Mouse (Mus musculus) MEL (cell line): ENCODE measurements at regions not wholly inside any gene's neighbourhood (a gene's known extent, or its start where the extent isn't known, plus 50 kb on each side); places are given as distances from the start of the nearest gene placed in this dataset.

Experiments
- DNase-seq: peaks from one replicate; pipeline ENCODE4 v3.0.0; 2011; ENCODE audit warnings: low read depth, low spot score
- H3K27ac ChIP-seq: 2 replicates; pipeline ENCODE4 v1.5.1; 2012; ENCODE audit warnings: low read depth, mild to moderate bottlenecking, control low read depth, low read length, moderate library complexity; ENCODE audit not compliant: control insufficient read depth
- H3K27me3 ChIP-seq, 2 experiments: fragments of 150-350 bp in 1 of 2; sonication (generic) in 1 of 2; 2 replicates each; pipeline ENCODE4 v1.6.1; 2012; ENCODE audit warnings: low read length in 2 of 2, mild to moderate bottlenecking in 2 of 2, improper control_type of control experiment in 1 of 2, moderate library complexity in 1 of 2; ENCODE audit not compliant: insufficient read depth in 2 of 2, control insufficient read depth in 1 of 2
- H3K36me3 ChIP-seq, 2 experiments: 2 replicates each; pipeline ENCODE4 v1.6.1; 2012 to 2014; ENCODE audit warnings: low read length in 2 of 2, improper control_type of control experiment in 1 of 2, inconsistent platforms in 1 of 2, mild to moderate bottlenecking in 1 of 2; ENCODE audit not compliant: insufficient read depth in 2 of 2, control insufficient read depth in 1 of 2
- H3K4me1 ChIP-seq, 2 experiments: fragments of 150-350 bp in 1 of 2; sonication (generic) in 1 of 2; 2 replicates each; pipeline ENCODE4 v1.6.1; 2012; ENCODE audit warnings: low read length in 2 of 2, improper control_type of control experiment in 1 of 2, mild to moderate bottlenecking in 1 of 2; ENCODE audit not compliant: insufficient read depth in 2 of 2, control insufficient read depth in 1 of 2
- H3K4me3 ChIP-seq, 2 experiments: fragments of 150-350 bp in 1 of 2; sonication (generic) in 1 of 2; 2 replicates each; pipeline ENCODE4 v1.5.1; 2012; ENCODE audit warnings: low read depth in 2 of 2, low read length in 2 of 2, mild to moderate bottlenecking in 2 of 2, moderate library complexity in 2 of 2, control low read depth in 1 of 2, improper control_type of control experiment in 1 of 2; ENCODE audit not compliant: control insufficient read depth in 1 of 2, insufficient read depth in 1 of 2
- H3K79me2 ChIP-seq: 2 replicates; pipeline ENCODE4 v1.6.1; 2012; ENCODE audit warnings: mild to moderate bottlenecking, low read length, moderate library complexity; ENCODE audit not compliant: control insufficient read depth, poor library complexity, insufficient read depth
- H3K9ac ChIP-seq: 2 replicates; pipeline ENCODE4 v1.6.1; 2012; ENCODE audit warnings: low read depth, mild to moderate bottlenecking, control low read depth, low read length, moderate library complexity; ENCODE audit not compliant: control insufficient read depth, poor library complexity, severe bottlenecking
- H3K9me3 ChIP-seq: fragments of 150-350 bp; sonication (generic); replicated peaks from 2 replicates; pipeline ENCODE4 v1.6.1; 2012; ENCODE audit warnings: mild to moderate bottlenecking, low read length, improper control_type of control experiment, moderate library complexity; ENCODE audit not compliant: insufficient read depth
- BHLHE40 ChIP-seq: IDR thresholded peaks from 2 replicates; pipeline ENCODE4 v1.6.1; 2012; ENCODE audit warnings: low read depth, mild to moderate bottlenecking, inconsistent platforms, low read length, improper control_type of control experiment, borderline replicate concordance
- CHD1 ChIP-seq: IDR thresholded peaks from 2 replicates; pipeline ENCODE4 v1.6.1; 2012; ENCODE audit warnings: low read depth, mild to moderate bottlenecking, inconsistent platforms, low read length, improper control_type of control experiment
- E2F4 ChIP-seq: IDR thresholded peaks from 2 replicates; pipeline ENCODE4 v1.6.1; 2011; ENCODE audit warnings: low read depth, low read length, improper control_type of control experiment, borderline replicate concordance
- ELF1 ChIP-seq: IDR thresholded peaks from 2 replicates; pipeline ENCODE4 v1.6.1; 2014; ENCODE audit warnings: low read depth, mild to moderate bottlenecking, inconsistent platforms, low read length, improper control_type of control experiment, moderate library complexity
- EP300 ChIP-seq, 2 experiments: IDR thresholded peaks; 2 replicates each; pipeline ENCODE4 v1.6.1; 2011; ENCODE audit warnings: improper control_type of control experiment in 2 of 2, low read length in 2 of 2, low read depth in 1 of 2, mild to moderate bottlenecking in 1 of 2
- JUND ChIP-seq: IDR thresholded peaks from 2 replicates; pipeline ENCODE4 v1.6.1; 2011; ENCODE audit warnings: low read depth, mild to moderate bottlenecking, improper control_type of control experiment, low read length
- KAT2A ChIP-seq: conservative IDR thresholded peaks from 2 replicates; pipeline ENCODE4 v1.6.1; 2012; ENCODE audit warnings: low read depth, low read length, improper control_type of control experiment, inconsistent platforms
- MAX ChIP-seq: IDR thresholded peaks from 2 replicates; pipeline ENCODE4 v1.6.1; 2011; ENCODE audit warnings: low read length, improper control_type of control experiment
- MEF2A ChIP-seq: IDR thresholded peaks from 2 replicates; pipeline ENCODE4 v1.6.1; 2014; ENCODE audit warnings: low read depth, mild to moderate bottlenecking, inconsistent platforms, low read length, improper control_type of control experiment; ENCODE audit not compliant: poor library complexity, insufficient replicate concordance, severe bottlenecking; ENCODE audit errors: extremely low read depth
- MXI1 ChIP-seq: IDR thresholded peaks from 2 replicates; pipeline ENCODE4 v1.6.1; 2011; ENCODE audit warnings: mild to moderate bottlenecking, low read depth, low read length, improper control_type of control experiment
- MYC ChIP-seq: IDR thresholded peaks from 2 replicates; pipeline ENCODE4 v1.6.1; 2011; ENCODE audit warnings: low read depth, mild to moderate bottlenecking, low read length, improper control_type of control experiment, moderate library complexity
- NRF1 ChIP-seq: IDR thresholded peaks from 2 replicates; pipeline ENCODE4 v1.6.1; 2014; ENCODE audit warnings: low read depth, mild to moderate bottlenecking, inconsistent platforms, low read length, improper control_type of control experiment, moderate library complexity; ENCODE audit not compliant: poor library complexity, insufficient read depth, severe bottlenecking
- POLR2A ChIP-seq, 2 experiments: IDR thresholded peaks; 2 replicates each; pipeline ENCODE4 v1.6.1; 2011 to 2012; ENCODE audit warnings: low read length in 2 of 2, mild to moderate bottlenecking in 2 of 2, control low read depth in 1 of 2, improper control_type of control experiment in 1 of 2, low read depth in 1 of 2, moderate library complexity in 1 of 2; ENCODE audit not compliant: control insufficient read depth in 1 of 2, insufficient read depth in 1 of 2, poor library complexity in 1 of 2
- POLR2AphosphoS2 ChIP-seq: IDR thresholded peaks from 2 replicates; pipeline ENCODE4 v1.6.1; 2011; ENCODE audit warnings: low read length, improper control_type of control experiment
- RAD21 ChIP-seq: IDR thresholded peaks from 2 replicates; pipeline ENCODE4 v1.6.1; 2011; ENCODE audit warnings: mild to moderate bottlenecking, low read depth, low read length, improper control_type of control experiment
- TCF12 ChIP-seq: IDR thresholded peaks from 2 replicates; pipeline ENCODE4 v1.6.1; 2014; ENCODE audit warnings: low read depth, mild to moderate bottlenecking, inconsistent platforms, low read length, improper control_type of control experiment, moderate library complexity
- USF1 ChIP-seq: IDR thresholded peaks from 2 replicates; pipeline ENCODE4 v1.6.1; 2014; ENCODE audit warnings: low read depth, mild to moderate bottlenecking, inconsistent platforms, low read length, improper control_type of control experiment, moderate library complexity

DNA sequence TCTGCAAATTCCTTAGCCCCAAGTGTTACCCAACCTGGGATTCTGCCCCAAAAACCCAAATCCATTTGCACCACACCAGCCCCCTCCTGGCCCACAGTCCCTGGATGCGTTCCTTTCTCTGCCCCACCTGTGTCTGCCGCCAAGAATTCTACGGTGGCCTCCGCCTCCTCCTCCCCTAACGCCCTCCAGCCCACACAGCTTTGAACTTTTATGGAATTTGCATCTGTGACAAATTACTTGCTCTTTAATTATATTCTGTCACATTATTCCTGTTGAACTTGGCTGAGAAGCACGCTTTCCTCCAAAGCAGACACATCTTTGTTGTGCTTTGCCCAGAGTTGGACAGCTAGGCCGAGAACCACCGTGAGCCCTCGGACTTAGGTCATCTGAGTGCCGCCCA is 131.8 kb upstream of the Cops8 start:
- DNase-seq: no peak
- H3K79me2 ChIP-seq: no peaks in the 10 kb centered on the region
- TF ChIP-seq KAT2A (no peak), MEF2A (no peak), USF1 (no peak), TCF12 (no peak), JUND (no peak)
- TF ChIP-seq, all 39 proteins: peak for 0
- Histone ChIP-seq H3K9me3 (no peaks in the 10 kb centered on the region), H3K36me3 (no peaks in the 10 kb centered on the region), H3K27me3 (no peaks in the 10 kb centered on the region), H3K4me3 (no peak overlapping the region), H3K9ac (no peak overlapping the region), H3K27ac (no peak overlapping the region), H3K4me1 (no peaks in the 10 kb centered on the region)

GRCm38 (mm10) chr1:90471806-90472205 is 131.0 kb upstream of the Cops8 start:
- DNase-seq: no peak
- Histone ChIP-seq H3K4me3 (no peak overlapping the region), H3K36me3 (no peaks in the 10 kb centered on the region), H3K9ac (no peak overlapping the region)
- TF ChIP-seq POLR2A (IDR thresholded peaks at IDR 0.05; ENCODE audit: control insufficient read depth in 1 of 2, insufficient read depth in 1 of 2, low read depth in 1 of 2, low read length in 2 of 2, poor library complexity in 1 of 2): no peak
- no peak for TF ChIP-seq BHLHE40
- no peak for TF ChIP-seq MYC
- no peak for TF ChIP-seq CHD1
- TF ChIP-seq POLR2AphosphoS2: no peak
- TF ChIP-seq MXI1: no peak
- TF ChIP-seq TCF12: no peak
- TF ChIP-seq, all 39 proteins: peak for 0
- no peaks in the 10 kb centered on the region for H3K27me3 ChIP-seq
- H3K9me3 ChIP-seq: no peaks in the 10 kb centered on the region
- H3K4me1 ChIP-seq: no peaks in the 10 kb centered on the region
- no peaks in the 10 kb centered on the region for H3K79me2 ChIP-seq
- no peak overlapping the region for H3K27ac ChIP-seq

DNA sequence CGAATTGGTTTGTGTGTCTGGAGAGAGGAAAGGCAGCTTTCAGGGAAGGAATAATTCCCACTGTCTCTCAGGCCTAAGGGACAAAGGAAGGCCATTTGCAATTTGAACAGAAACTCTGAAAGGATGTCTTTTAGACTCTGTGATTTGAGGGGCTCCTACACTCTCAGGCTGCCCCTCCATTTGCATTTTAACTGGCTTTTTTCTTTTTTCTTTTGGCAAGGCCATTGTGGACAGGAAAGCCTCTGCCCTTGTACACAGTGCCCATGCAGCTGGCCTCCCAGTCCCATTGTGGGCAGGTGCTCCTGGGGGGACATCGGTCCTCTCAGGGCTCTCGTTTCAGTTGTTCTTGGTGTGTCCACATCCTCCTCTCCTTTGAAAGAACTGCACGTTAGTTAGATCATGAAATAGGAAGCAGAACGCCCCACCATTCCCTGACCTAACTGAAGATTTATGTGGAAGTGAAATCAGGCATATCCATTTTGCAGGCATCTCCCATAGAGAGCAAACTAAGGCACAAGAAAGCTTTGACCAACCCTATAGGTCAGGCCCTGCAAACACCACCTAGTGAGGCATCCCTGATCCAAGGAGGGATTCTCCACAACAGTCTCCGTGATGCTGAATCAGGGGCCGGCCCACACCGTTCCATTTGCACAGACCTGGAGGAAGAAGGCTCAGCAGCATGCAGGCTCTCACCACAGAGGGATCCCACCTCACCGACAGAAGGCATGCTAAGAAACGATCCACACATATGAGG is 127.5 kb upstream of the Cops8 start:
- Histone ChIP-seq H3K4me1 (no peaks in the 10 kb centered on the region), H3K4me3 (no peak overlapping the region), H3K27me3 (no peaks in the 10 kb centered on the region), H3K79me2 (no peaks in the 10 kb centered on the region), H3K27ac (no peak overlapping the region), H3K9ac (no peak overlapping the region), H3K9me3 (no peaks in the 10 kb centered on the region), H3K36me3 (no peaks in the 10 kb centered on the region)
- TF ChIP-seq NRF1 (no peak), RAD21 (no peak), USF1 (no peak), ELF1 (no peak), E2F4 (no peak), POLR2A (IDR thresholded peaks at IDR 0.05; ENCODE audit: control insufficient read depth in 1 of 2, insufficient read depth in 1 of 2, low read depth in 1 of 2, low read length in 2 of 2, poor library complexity in 1 of 2) (no peak), MXI1 (no peak), EP300 (IDR thresholded peaks at IDR 0.05; ENCODE audit: low read depth in 1 of 2, low read length in 2 of 2) (no peak), TCF12 (no peak), MAX (no peak)
- DNase-seq: no peak
